Mouse (Mus musculus) myocyte (in vitro differentiated cells): ENCODE data around the gene Igf2r. TPM values are rescaled to one million over a fixed set of nuclear protein-coding genes. Genes with fewer than 3 reads are reported as not detected.

Source experiments
- H3K27me3 ChIP-seq: one replicate; pipeline ENCODE4 v1.6.1; 2011; ENCODE audit not compliant: control insufficient read depth, insufficient read depth, insufficient read length
- H3K36me3 ChIP-seq: one replicate; pipeline ENCODE4 v1.6.1; 2011; ENCODE audit not compliant: control insufficient read depth, insufficient read depth
- H3K4me2 ChIP-seq: one replicate; pipeline ENCODE4 v1.6.1; 2011; ENCODE audit warnings: low read depth, control low read depth
- H3K4me3 ChIP-seq: one replicate; pipeline ENCODE4 v1.5.1; 2011; ENCODE audit warnings: mild to moderate bottlenecking, control low read depth, moderate library complexity
- H3K79me2 ChIP-seq: one replicate; pipeline ENCODE4 v1.6.1; 2011; ENCODE audit not compliant: control insufficient read depth, insufficient read depth
- H3ac ChIP-seq: one replicate; pipeline ENCODE4 v1.6.1; 2011; ENCODE audit not compliant: control insufficient read depth, insufficient read length
- CEBPB ChIP-seq: IDR thresholded peaks from 2 replicates; pipeline ENCODE4 v1.6.1; 2011; ENCODE audit warnings: mild to moderate bottlenecking, moderate library complexity; ENCODE audit not compliant: poor library complexity, insufficient read depth, severe bottlenecking
- E2F4 ChIP-seq: IDR thresholded peaks from one replicate; pipeline ENCODE4 v1.6.1; 2011; ENCODE audit warnings: mild to moderate bottlenecking, control low read depth, moderate library complexity; ENCODE audit not compliant: insufficient read depth
- MAX ChIP-seq: IDR thresholded peaks from one replicate; pipeline ENCODE4 v1.6.1; 2011; ENCODE audit warnings: low read depth, mild to moderate bottlenecking, control low read depth
- MYOD1 ChIP-seq, 3 experiments: IDR thresholded peaks; one replicate each; pipeline ENCODE4 v1.6.1; 2011; ENCODE audit warnings: control low read depth in 2 of 3, low read depth in 2 of 3, mild to moderate bottlenecking in 2 of 3, moderate library complexity in 1 of 3; ENCODE audit not compliant: insufficient read length in 2 of 3, control insufficient read depth in 1 of 3
- MYOG ChIP-seq, 3 experiments: IDR thresholded peaks; one replicate each; pipeline ENCODE4 v1.6.1; 2011; ENCODE audit warnings: control low read depth in 2 of 3, low read depth in 2 of 3, mild to moderate bottlenecking in 2 of 3; ENCODE audit not compliant: insufficient read length in 2 of 3, control insufficient read depth in 1 of 3, insufficient read depth in 1 of 3
- POLR2A ChIP-seq: IDR thresholded peaks from one replicate; pipeline ENCODE4 v1.6.1; 2011; ENCODE audit warnings: low read depth, mild to moderate bottlenecking, control low read depth, moderate library complexity; ENCODE audit not compliant: insufficient read length
- POLR2AphosphoS2 ChIP-seq: IDR thresholded peaks from one replicate; pipeline ENCODE4 v1.6.1; 2011; ENCODE audit warnings: low read depth, control low read depth; ENCODE audit not compliant: insufficient read length
- REST ChIP-seq: IDR thresholded peaks from one replicate; pipeline ENCODE4 v1.6.1; 2011; ENCODE audit warnings: mild to moderate bottlenecking, control low read depth, moderate library complexity; ENCODE audit not compliant: insufficient read depth, insufficient read length
- SRF ChIP-seq: IDR thresholded peaks from one replicate; pipeline ENCODE4 v1.6.1; 2011; ENCODE audit warnings: low read depth; ENCODE audit not compliant: control insufficient read depth, insufficient read length
- TCF12 ChIP-seq: IDR thresholded peaks from one replicate; pipeline ENCODE4 v1.6.1; 2011; ENCODE audit warnings: mild to moderate bottlenecking, control low read depth; ENCODE audit not compliant: poor library complexity, insufficient read depth, severe bottlenecking
- TCF3 ChIP-seq: IDR thresholded peaks from one replicate; pipeline ENCODE4 v1.6.1; 2011; ENCODE audit warnings: low read depth, control low read depth; ENCODE audit not compliant: insufficient read length
- USF1 ChIP-seq: IDR thresholded peaks from one replicate; pipeline ENCODE4 v1.6.1; 2011; ENCODE audit warnings: low read depth, mild to moderate bottlenecking, control low read depth, moderate library complexity
- polyA plus RNA-seq: library from polyadenylated mRNA; unstranded; fragments of >200 nt; fragmentation: generic; extraction: Trizol; gene quantifications from one replicate; pipeline ENCODE4 v1.2.1, GENCODE M21; 2012; ENCODE audit warnings: missing spikeins

Igf2r gene
- polyA plus RNA-seq, 1 experiment: 21.6 TPM

DNA sequence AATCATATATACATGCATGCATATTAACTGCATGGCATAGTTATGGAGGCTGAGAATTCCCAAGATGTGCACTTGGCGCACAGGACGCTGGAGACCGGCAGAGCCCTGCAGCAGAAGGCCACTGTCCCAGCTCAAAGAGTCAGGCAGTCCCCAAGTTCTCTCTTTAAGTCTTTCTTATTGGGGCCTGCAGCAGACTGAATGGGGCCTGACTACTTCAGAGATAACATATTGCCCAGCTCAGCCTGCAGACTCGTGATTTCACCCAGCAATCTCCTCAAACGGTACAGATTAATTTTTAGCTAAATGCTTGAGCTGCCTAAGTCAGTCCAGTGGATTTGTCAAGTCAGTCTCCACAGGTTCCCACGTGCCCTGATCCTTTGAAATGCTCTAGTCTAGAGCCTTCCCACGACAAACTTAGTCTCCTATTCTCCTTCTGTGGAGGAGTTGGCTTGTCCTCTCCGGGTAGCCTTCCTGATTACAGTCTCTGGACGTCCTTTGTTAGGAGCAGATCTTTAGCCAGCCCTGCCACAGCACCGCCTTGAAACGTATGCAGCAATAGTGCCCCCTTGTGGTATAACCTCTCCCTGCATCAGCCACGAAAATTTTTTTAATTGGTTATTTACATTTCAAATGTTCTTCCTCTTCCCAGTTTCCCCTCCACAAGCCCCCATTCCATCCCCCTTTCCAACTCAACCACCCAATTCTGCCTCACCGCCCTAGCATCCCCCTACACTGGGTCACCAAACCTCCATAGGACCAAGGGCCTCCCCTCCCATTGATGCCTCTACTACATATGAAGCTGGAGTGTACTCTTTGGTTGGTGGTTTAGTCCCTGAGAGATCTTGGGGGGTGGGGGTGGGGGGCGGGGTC is 40.9 kb upstream of the Igf2r start:
- H3K36me3 ChIP-seq: no peaks in the 10 kb centered on the region
- no peak overlapping the region for H3ac ChIP-seq
- no peak overlapping the region for H3K4me3 ChIP-seq
- no peaks in the 10 kb centered on the region for H3K27me3 ChIP-seq
- H3K79me2 ChIP-seq: no peaks in the 10 kb centered on the region
- H3K4me2 ChIP-seq: no peak overlapping the region
- TF ChIP-seq E2F4 (no peak), REST (no peak), MYOD1 (IDR thresholded peaks at IDR 0.05; ENCODE audit: control insufficient read depth in 1 of 3, insufficient read length in 2 of 3, low read depth in 2 of 3) (no peak), MYOG (IDR thresholded peaks at IDR 0.05; ENCODE audit: control insufficient read depth in 1 of 3, insufficient read depth in 1 of 3, insufficient read length in 2 of 3, low read depth in 2 of 3) (no peak), POLR2AphosphoS2 (no peak), POLR2A (no peak), SRF (no peak), MAX (no peak), USF1 (no peak), CEBPB (no peak), TCF3 (no peak), TCF12 (no peak)

DNA sequence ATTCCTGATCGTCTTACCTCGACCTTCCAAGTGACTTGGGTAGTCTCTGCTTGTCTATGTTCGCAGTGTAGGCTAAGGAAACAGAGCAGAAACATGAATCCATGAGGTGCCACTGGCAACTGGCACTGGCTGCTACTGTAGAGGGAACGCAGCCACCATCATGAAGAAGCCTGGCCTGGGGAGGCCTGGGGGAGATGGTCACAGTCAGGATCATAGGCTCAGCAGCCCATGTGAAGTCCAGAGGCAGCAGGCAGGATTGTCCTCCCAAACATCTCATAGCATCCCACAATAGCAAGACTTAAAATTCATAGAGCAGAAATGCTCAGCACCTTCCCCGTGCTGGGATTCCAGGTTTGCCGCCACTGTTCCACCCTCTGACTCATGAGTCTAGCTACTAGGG is 39.4 kb upstream of the Igf2r start:
- Histone ChIP-seq H3K4me2 (no peak overlapping the region), H3ac (no peak overlapping the region), H3K79me2 (no peaks in the 10 kb centered on the region), H3K27me3 (no peaks in the 10 kb centered on the region), H3K4me3 (no peak overlapping the region), H3K36me3 (no peaks in the 10 kb centered on the region)
- TF ChIP-seq E2F4: no peak
- no peak for TF ChIP-seq TCF12
- no peak for TF ChIP-seq POLR2AphosphoS2
- TF ChIP-seq SRF: no peak
- TF ChIP-seq POLR2A: no peak
- no peak for TF ChIP-seq REST
- TF ChIP-seq MYOG (IDR thresholded peaks at IDR 0.05; ENCODE audit: control insufficient read depth in 1 of 3, insufficient read depth in 1 of 3, insufficient read length in 2 of 3, low read depth in 2 of 3): no peak

DNA sequence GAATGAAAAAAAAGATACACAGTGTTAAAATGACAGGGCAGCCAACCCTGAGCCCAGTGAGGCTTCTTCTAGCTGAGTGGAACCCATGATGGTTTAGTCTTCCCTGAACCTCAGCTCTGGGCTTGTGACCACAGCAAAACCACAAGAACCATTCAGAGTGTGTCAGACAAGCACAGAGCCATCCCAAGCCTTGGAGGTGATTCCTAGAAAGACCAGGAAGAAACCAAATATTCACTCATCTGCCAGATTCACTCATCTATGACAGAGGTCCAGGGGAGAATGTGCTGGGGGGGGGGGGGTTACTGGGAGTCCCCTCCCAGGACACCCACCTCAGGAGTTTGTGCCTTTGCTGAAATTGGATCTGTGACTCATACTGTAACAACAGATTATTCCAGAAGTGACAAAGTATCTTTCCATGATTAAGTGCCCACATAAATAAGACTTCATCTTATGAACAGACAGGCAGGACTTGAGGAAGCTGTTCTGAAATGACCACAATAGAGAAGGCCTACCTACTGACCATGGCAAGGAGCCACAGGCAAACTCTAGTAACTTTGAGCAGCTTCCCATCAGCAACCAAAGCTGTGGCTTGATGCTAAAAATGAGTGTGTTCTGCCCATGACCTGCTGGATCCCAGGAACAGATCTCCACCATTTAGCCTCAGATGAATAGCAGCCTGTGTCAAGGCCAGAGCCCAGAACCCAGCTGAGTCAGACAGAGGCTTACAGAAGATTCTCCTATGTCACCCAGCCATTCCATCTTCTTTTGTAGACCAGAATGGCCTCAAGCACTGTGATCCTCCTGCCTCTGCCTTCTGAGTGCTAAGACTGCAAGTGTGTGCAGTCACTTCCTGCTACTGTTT is 35.4 kb upstream of the Igf2r start:
- H3K4me3 ChIP-seq: no peak overlapping the region
- TF ChIP-seq REST (no peak), MYOD1 (IDR thresholded peaks at IDR 0.05; ENCODE audit: control insufficient read depth in 1 of 3, insufficient read length in 2 of 3, low read depth in 2 of 3) (peak in 1 of 3 experiments; percentile 3)
- no peaks in the 10 kb centered on the region for H3K27me3 ChIP-seq
- H3K36me3 ChIP-seq: no peaks in the 10 kb centered on the region
- H3ac ChIP-seq: no peak overlapping the region
- no peaks in the 10 kb centered on the region for H3K79me2 ChIP-seq
- no peak overlapping the region for H3K4me2 ChIP-seq

DNA sequence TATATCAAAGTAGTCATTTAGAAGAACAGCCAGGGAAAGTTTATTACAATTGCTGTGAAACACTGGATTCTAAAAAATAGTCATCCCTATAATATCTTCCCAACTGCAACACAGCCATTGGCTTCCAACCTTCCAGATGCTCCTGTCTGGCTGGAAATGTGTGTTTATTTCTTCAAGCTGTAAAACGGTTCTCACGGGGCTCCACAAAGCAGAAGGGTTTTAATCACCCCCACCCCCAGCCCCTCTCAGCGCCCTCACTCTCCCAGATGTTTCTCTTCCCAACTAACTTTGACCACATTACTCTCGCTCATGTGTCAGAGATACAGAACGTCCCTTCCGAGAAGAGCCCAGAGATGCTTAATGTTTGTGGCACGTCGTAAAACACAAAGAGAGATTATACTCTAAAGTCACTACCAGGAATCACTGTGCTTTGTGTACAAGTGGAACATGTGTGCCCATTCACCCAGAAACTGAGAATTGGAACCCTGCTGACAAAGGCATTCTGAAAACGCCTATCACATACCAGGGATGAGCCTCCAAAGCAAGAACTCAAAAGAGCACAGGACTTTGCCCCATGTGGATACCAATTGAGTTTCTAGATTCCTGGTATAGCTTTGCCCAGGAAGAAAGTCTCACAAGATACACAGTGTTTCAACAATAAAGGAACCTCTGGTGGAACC is 32.5 kb upstream of the Igf2r start:
- no peaks in the 10 kb centered on the region for H3K79me2 ChIP-seq
- no peaks in the 10 kb centered on the region for H3K27me3 ChIP-seq
- no peak for TF ChIP-seq SRF
- no peak for TF ChIP-seq POLR2A
- TF ChIP-seq USF1: no peak
- no peak for TF ChIP-seq REST
- no peak for TF ChIP-seq CEBPB
- no peak for TF ChIP-seq POLR2AphosphoS2
- TF ChIP-seq MAX: no peak
- TF ChIP-seq TCF12: no peak
- TF ChIP-seq E2F4: no peak
- no peak for TF ChIP-seq MYOG (IDR thresholded peaks at IDR 0.05; ENCODE audit: control insufficient read depth in 1 of 3, insufficient read depth in 1 of 3, insufficient read length in 2 of 3, low read depth in 2 of 3)
- TF ChIP-seq TCF3: no peak
- no peak for TF ChIP-seq MYOD1 (IDR thresholded peaks at IDR 0.05; ENCODE audit: control insufficient read depth in 1 of 3, insufficient read length in 2 of 3, low read depth in 2 of 3)
- no peaks in the 10 kb centered on the region for H3K36me3 ChIP-seq
- no peak overlapping the region for H3K4me3 ChIP-seq
- no peak overlapping the region for H3K4me2 ChIP-seq
- no peak overlapping the region for H3ac ChIP-seq
